Mouse (Mus musculus) splenic B cell, adult 2 months (primary cell): ENCODE data around the gene Krtcap3.

ENCODE experiments used
- DNase-seq: peaks from one replicate; pipeline ENCODE4 v3.0.0-alpha.2; 2011; ENCODE audit warnings: low read depth, low spot score
- H3K27me3 ChIP-seq: 2 replicates; pipeline ENCODE4 v1.6.1; 2012; ENCODE audit warnings: mild to moderate bottlenecking, low read length, moderate library complexity, mixed read lengths; ENCODE audit not compliant: control insufficient read depth, poor library complexity, insufficient read depth, severe bottlenecking
- H3K36me3 ChIP-seq: 2 replicates; pipeline ENCODE4 v1.6.1; 2012; ENCODE audit warnings: mild to moderate bottlenecking, low read length, moderate library complexity, mixed read lengths; ENCODE audit not compliant: control insufficient read depth, poor library complexity, insufficient read depth, severe bottlenecking

The Krtcap3 gene

GRCm38 (mm10) chr5:31240637-31241521 lies 10.6 kb upstream of the Krtcap3 start, which contains the start of the genes Nrbp1 and Gm9970:
Gene Nrbp1, plus strand, starts transcription at chr5:31240864.
Gene Gm9970, minus strand, starts transcription at chr5:31241232.
- peak; percentile 97 for DNase-seq
- Histone ChIP-seq H3K36me3 (peaks cover 11% of the 10 kb centered on the region), H3K27me3 (no peaks in the 10 kb centered on the region)

GRCm38 (mm10) chr5:31241522-31242034 lies 9.9 kb upstream of the Krtcap3 start:
- H3K27me3 ChIP-seq = no peaks in the 10 kb centered on the region
- no peak for DNase-seq

GRCm38 (mm10) chr5:31242191-31242590 lies 9.3 kb upstream of the Krtcap3 start:
- no peaks in the 10 kb centered on the region for H3K27me3 ChIP-seq
- no peak for DNase-seq
- peaks cover 13% of the 10 kb centered on the region for H3K36me3 ChIP-seq

More at GRCm38 (mm10) chr5:31241522-31242034, 9.9 kb upstream of the Krtcap3 start:
- peaks cover 13% of the 10 kb centered on the region for H3K36me3 ChIP-seq

GRCm38 (mm10) chr5:31250716-31251115 lies 775 bp upstream of the Krtcap3 start:
- no peak for DNase-seq
- H3K36me3 ChIP-seq = peaks cover 26% of the 10 kb centered on the region
- H3K27me3 ChIP-seq = no peaks in the 10 kb centered on the region

- H3K27me3 ChIP-seq = no peaks in the 10 kb centered on the region
- DNase-seq = no peak
- H3K36me3 ChIP-seq = peaks cover 25% of the 10 kb centered on the region
Measured at GRCm38 (mm10) chr5:31252151-31252550, 660 bp downstream of the Krtcap3 start.

GRCm38 (mm10) chr5:31252795-31253545 lies 1.5 kb downstream of the Krtcap3 start:
- Histone ChIP-seq H3K27me3 (no peaks in the 10 kb centered on the region), H3K36me3 (peaks cover 18% of the 10 kb centered on the region)
- DNase-seq = no peak

- no peak for DNase-seq
- Histone ChIP-seq H3K36me3 (peaks cover 16% of the 10 kb centered on the region), H3K27me3 (no peaks in the 10 kb centered on the region)
Measured at GRCm38 (mm10) chr5:31253806-31254205, 2.3 kb downstream of the Krtcap3 start.

- no peaks in the 10 kb centered on the region for H3K27me3 ChIP-seq
- H3K36me3 ChIP-seq = peaks cover 12% of the 10 kb centered on the region
- no peak for DNase-seq
Measured at GRCm38 (mm10) chr5:31254452-31254851, 3.0 kb downstream of the Krtcap3 start.

GRCm38 (mm10) chr5:31254901-31255300 lies 3.4 kb downstream of the Krtcap3 start:
- no peak for DNase-seq

GRCm38 (mm10) chr5:31255381-31255780 lies 3.9 kb downstream of the Krtcap3 start:
- no peak for DNase-seq
- H3K36me3 ChIP-seq = peaks cover 7% of the 10 kb centered on the region
- H3K27me3 ChIP-seq = no peaks in the 10 kb centered on the region

More at GRCm38 (mm10) chr5:31254901-31255300, 3.4 kb downstream of the Krtcap3 start:
- Histone ChIP-seq H3K27me3 (no peaks in the 10 kb centered on the region), H3K36me3 (peaks cover 9% of the 10 kb centered on the region)

GRCm38 (mm10) chr5:31255971-31256370 lies 4.5 kb downstream of the Krtcap3 start:
- peaks cover 4% of the 10 kb centered on the region for H3K36me3 ChIP-seq
- no peaks in the 10 kb centered on the region for H3K27me3 ChIP-seq
- DNase-seq = no peak

GRCm38 (mm10) chr5:31257616-31258015 lies 6.1 kb downstream of the Krtcap3 start:
- no peaks in the 10 kb centered on the region for H3K27me3 ChIP-seq
- DNase-seq = no peak
- peaks cover 1% of the 10 kb centered on the region for H3K36me3 ChIP-seq

- DNase-seq = no peak
- Histone ChIP-seq H3K27me3 (no peaks in the 10 kb centered on the region), H3K36me3 (peaks cover 4% of the 10 kb centered on the region)
Measured at GRCm38 (mm10) chr5:31266101-31266500, 14.6 kb downstream of the Krtcap3 start.

GRCm38 (mm10) chr5:31267686-31268085 lies 16.2 kb downstream of the Krtcap3 start:
- no peak for DNase-seq
- Histone ChIP-seq H3K36me3 (peaks cover 4% of the 10 kb centered on the region), H3K27me3 (no peaks in the 10 kb centered on the region)

- H3K27me3 ChIP-seq = no peaks in the 10 kb centered on the region
- no peak for DNase-seq
Measured at GRCm38 (mm10) chr5:31273018-31273417, 21.5 kb downstream of the Krtcap3 start.

More at GRCm38 (mm10) chr5:31273018-31273417, 21.5 kb downstream of the Krtcap3 start:
- 0 out of 2 replicates have a peak, but pooled peaks cover 1% of the 10 kb centered on the region for H3K36me3 ChIP-seq
